Mouse (Mus musculus): ENCODE results near the gene Ltbp1.

GRCm38 (mm10) chr17:75199694-75200093 lies 194.3 kb downstream of the Ltbp1 start:
- TF ChIP-seq CTCF (IDR thresholded peaks at IDR 0.05) (no peak), POLR2A (IDR thresholded peaks at IDR 0.05; ENCODE audit: insufficient read depth, low read depth, low read length) (no peak)
